8 mouse cellular contexts compared by ENCODE assay signal in the genomic region with DNA sequence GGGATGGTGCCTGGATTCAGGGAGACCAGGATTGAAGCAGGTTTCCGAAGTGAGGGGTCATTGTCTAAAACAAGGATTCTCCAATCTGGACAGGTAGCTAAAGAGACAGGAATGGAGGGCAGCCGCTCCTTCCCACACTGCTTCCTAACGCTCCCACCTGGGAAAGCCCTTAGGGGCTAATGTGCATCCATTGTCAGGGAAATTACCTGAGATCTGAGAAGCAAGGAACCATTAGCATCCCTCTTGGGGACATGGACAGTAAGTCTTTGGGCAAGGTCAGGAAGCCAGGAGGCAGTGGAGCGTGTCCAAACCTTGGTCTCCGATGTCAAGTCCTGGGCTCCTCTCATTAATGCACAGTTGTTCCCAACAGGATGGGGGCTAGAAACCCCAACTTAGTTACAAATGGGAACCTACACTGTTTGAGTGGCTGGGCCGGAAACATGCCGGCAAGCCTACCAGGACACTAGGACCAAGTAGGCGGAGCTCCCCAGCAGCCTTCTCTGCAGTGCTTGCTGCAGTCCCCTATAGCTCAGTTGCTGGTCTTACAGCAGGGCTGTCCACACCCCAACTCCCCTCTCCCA. TPM values are rescaled to one million over a fixed set of nuclear protein-coding genes. Genes with fewer than 3 reads are reported as not detected.
DNase-seq lines count a peak whose midpoint lies in the region; ATAC-seq lines count a peak whose summit lies in the region.

No protein-coding gene starts in this region.

- no peak for DNase-seq in liver
- peak; percentile 28 for DNase-seq in kidney, postnatal 14 days
- DNase-seq in cerebellum, postnatal 36 days = no peak
- no peak for DNase-seq in frontal cortex, postnatal 14 days (ENCODE audit: low spot score in 2 of 2)

- H3K4me2 ChIP-seq in liver, embryonic 12.5 days = peak overlapping the region; percentile 73
- H3K4me2 ChIP-seq in forebrain, embryonic 12.5 days = peak overlapping the region; percentile 96
- H3K4me2 ChIP-seq in stomach, embryonic 15.5 days = peak overlapping the region; percentile 100

- ATAC-seq in liver, embryonic 12.5 days = no peak
- ATAC-seq in forebrain, embryonic 12.5 days (ENCODE audit: low FRiP score) = no peak
- ATAC-seq in stomach, embryonic 15.5 days (ENCODE audit: insufficient read depth, low FRiP score, low read depth) = no peak
- no peak for ATAC-seq in megakaryocyte, adult 5-6 weeks (ENCODE audit: poor library complexity, severe bottlenecking)

- H3K4me1 ChIP-seq in liver, embryonic 12.5 days = peaks cover 34% of the 10 kb centered on the region
- peaks cover 35% of the 10 kb centered on the region for H3K4me1 ChIP-seq in forebrain, embryonic 12.5 days
- peaks cover 22% of the 10 kb centered on the region for H3K4me1 ChIP-seq in stomach, embryonic 15.5 days

- no peaks in the 10 kb centered on the region for H3K9me3 ChIP-seq in liver, embryonic 12.5 days (replicated peaks)
- no peaks in the 10 kb centered on the region for H3K9me3 ChIP-seq in forebrain, embryonic 12.5 days
- no peaks in the 10 kb centered on the region for H3K9me3 ChIP-seq in stomach, embryonic 15.5 days

- no peak overlapping the region for H3K9ac ChIP-seq in liver, embryonic 12.5 days
- H3K9ac ChIP-seq in forebrain, embryonic 12.5 days = peak overlapping the region; percentile 70
- no peak overlapping the region for H3K9ac ChIP-seq in stomach, embryonic 15.5 days

- 13% methylated on average over 8 of the region's 8 CpGs for WGBS in liver, embryonic 12.5 days (ENCODE audit: insufficient replicate concordance)
- WGBS in forebrain, embryonic 12.5 days = 3% methylated on average over 8 of the region's 8 CpGs
- 16% methylated on average over 8 of the region's 8 CpGs for WGBS in stomach, embryonic 15.5 days

- no peak overlapping the region; the same call in 1 of the 2 replicates for H3K4me3 ChIP-seq in liver, embryonic 12.5 days
- H3K4me3 ChIP-seq in forebrain, embryonic 12.5 days (replicated peaks) = peak overlapping the region; percentile 62
- H3K4me3 ChIP-seq in stomach, embryonic 15.5 days (replicated peaks) = peak overlapping the region; percentile 57

- H3K36me3 ChIP-seq in liver, embryonic 12.5 days = peaks cover 30% of the 10 kb centered on the region
- peaks cover 28% of the 10 kb centered on the region for H3K36me3 ChIP-seq in forebrain, embryonic 12.5 days (replicated peaks)
- peaks cover 12% of the 10 kb centered on the region; the same call in 1 of the 2 replicates for H3K36me3 ChIP-seq in stomach, embryonic 15.5 days

- H3K27me3 ChIP-seq in liver, embryonic 12.5 days (replicated peaks) = peaks cover 68% of the 10 kb centered on the region
- H3K27me3 ChIP-seq in forebrain, embryonic 12.5 days = peaks cover 57% of the 10 kb centered on the region
- peaks cover 13% of the 10 kb centered on the region; the same call in 1 of the 2 replicates for H3K27me3 ChIP-seq in stomach, embryonic 15.5 days (replicated peaks)

- no peak overlapping the region for H3K27ac ChIP-seq in liver, embryonic 12.5 days
- no peak overlapping the region for H3K27ac ChIP-seq in forebrain, embryonic 12.5 days
- H3K27ac ChIP-seq in stomach, embryonic 15.5 days = no peak overlapping the region

RNA-seq across cellular contexts. Expression of gene Has3, which starts 2.5 kb away (rescaled TPM):
- polyA plus RNA-seq in liver, embryonic 12.5 days (2016; fragmentation: Nextera tagmentation; extraction: Ambion mirVana) = 0.04 TPM in 2 replicates
- polyA plus RNA-seq in forebrain, embryonic 12.5 days (2016; fragmentation: Nextera tagmentation; extraction: Ambion mirVana) = 0.56 and 0.62 TPM in 2 replicates
- polyA plus RNA-seq in stomach, embryonic 15.5 days (2015; fragmentation: Nextera tagmentation; extraction: Ambion mirVana) = 0.23 and 0.62 TPM in 2 replicates
- total RNA-seq in megakaryocyte, adult 5-6 weeks (2015) = not detected in 2 replicates
- total RNA-seq in megakaryocyte, adult 5-6 weeks (2017) = 0.16 TPM in 1 of 2 replicates, not detected in the other

RNA-seq across cellular contexts. Expression of gene Utp4, which starts 20.9 kb away (rescaled TPM):
- 69.5 and 73.2 TPM in 2 replicates for polyA plus RNA-seq in liver, embryonic 12.5 days (2016; fragmentation: Nextera tagmentation; extraction: Ambion mirVana)
- 59.4 and 59.6 TPM in 2 replicates for polyA plus RNA-seq in forebrain, embryonic 12.5 days (2016; fragmentation: Nextera tagmentation; extraction: Ambion mirVana)
- polyA plus RNA-seq in stomach, embryonic 15.5 days (2015; fragmentation: Nextera tagmentation; extraction: Ambion mirVana) = 62.6 and 65.7 TPM in 2 replicates
- 10.0 and 13.9 TPM in 2 replicates for total RNA-seq in megakaryocyte, adult 5-6 weeks (2015)
- 9.4 and 11.5 TPM in 2 replicates for total RNA-seq in megakaryocyte, adult 5-6 weeks (2017)
